Mouse (Mus musculus): ENCODE results near the gene Pygo2. TPM values are rescaled to one million over a fixed set of nuclear protein-coding genes. Genes with fewer than 3 reads are reported as not detected.

The Pygo2 gene
- polyA plus RNA-seq, 1 experiment from 2014 or later, result 35.1 TPM

- Histone ChIP-seq H3K27ac (peak overlapping the region; percentile 98), H3K4me3 (replicated peaks) (peak overlapping the region; percentile 64), H3K27me3 (replicated peaks) (no peaks in the 10 kb centered on the region), H3K4me1 (peaks cover 21% of the 10 kb centered on the region), H3K9ac (no peak overlapping the region), H3K4me2 (peak overlapping the region; percentile 95), H3K9me3 (no peaks in the 10 kb centered on the region), H3K36me3 (no peaks in the 10 kb centered on the region)
- WGBS, result 4% methylated on average over 10 of the region's 10 CpGs
- ATAC-seq (ENCODE audit: insufficient read depth, low FRiP score, low read depth), result no peak
Measured at GRCm38 (mm10) chr3:89395419-89395805, 34.6 kb upstream of the Pygo2 start.

GRCm38 (mm10) chr3:89395806-89396653 is 34.0 kb upstream of the Pygo2 start:
- peaks cover 15% of the 10 kb centered on the region for H3K4me1 ChIP-seq
- WGBS, result under 1% methylated on average over 44 of the region's 44 CpGs

GRCm38 (mm10) chr3:89396654-89397005 is 33.4 kb upstream of the Pygo2 start:
- Histone ChIP-seq H3K9ac (no peak overlapping the region), H3K27me3 (replicated peaks) (no peaks in the 10 kb centered on the region), H3K36me3 (no peaks in the 10 kb centered on the region), H3K27ac (no peak overlapping the region), H3K4me1 (peaks cover 13% of the 10 kb centered on the region; the same call in 1 of the 2 replicates), H3K9me3 (no peaks in the 10 kb centered on the region), H3K4me3 (replicated peaks) (peak overlapping the region; percentile 64), H3K4me2 (peak overlapping the region; percentile 95)
- no peak for ATAC-seq (ENCODE audit: insufficient read depth, low FRiP score, low read depth)
- 2% methylated on average over 4 of the region's 4 CpGs for WGBS

More at GRCm38 (mm10) chr3:89395806-89396653, 34.0 kb upstream of the Pygo2 start:
- Histone ChIP-seq H3K4me2 (peak overlapping the region; percentile 95), H3K9me3 (no peaks in the 10 kb centered on the region), H3K4me3 (replicated peaks) (peak overlapping the region; percentile 64), H3K9ac (peak overlapping the region; percentile 21; the same call in 1 of the 2 replicates), H3K27me3 (replicated peaks) (no peaks in the 10 kb centered on the region), H3K36me3 (no peaks in the 10 kb centered on the region), H3K27ac (peak overlapping the region; percentile 98; the same call in 1 of the 2 replicates)
- ATAC-seq (ENCODE audit: insufficient read depth, low FRiP score, low read depth), result no peak

GRCm38 (mm10) chr3:89401329-89401728 is 28.7 kb upstream of the Pygo2 start:
- Histone ChIP-seq H3K27me3 (replicated peaks) (no peaks in the 10 kb centered on the region), H3K36me3 (peaks cover 18% of the 10 kb centered on the region), H3K27ac (no peak overlapping the region), H3K9me3 (no peaks in the 10 kb centered on the region), H3K4me3 (replicated peaks) (no peak overlapping the region), H3K4me1 (0 out of 2 replicates have a peak, but pooled peaks cover 6% of the 10 kb centered on the region), H3K4me2 (no peak overlapping the region), H3K9ac (no peak overlapping the region)
- no peak for ATAC-seq (ENCODE audit: insufficient read depth, low FRiP score, low read depth)
- 90% methylated on average over 7 of the region's 7 CpGs for WGBS

GRCm38 (mm10) chr3:89402693-89403092 is 27.3 kb upstream of the Pygo2 start, which contains the start of gene Lenep:
Gene Lenep, minus strand, starts transcription at chr3:89402793.
- H3K36me3 ChIP-seq, result peaks cover 18% of the 10 kb centered on the region
- no peak within 1 kb of the TSS for H3K4me3 ChIP-seq (replicated peaks)
- H3K4me1 ChIP-seq, result no peaks in the 10 kb centered on the region
- no peak for ATAC-seq (ENCODE audit: insufficient read depth, low FRiP score, low read depth)
- no peak within 1 kb of the TSS for H3K4me2 ChIP-seq
- no peak within 1 kb of the TSS for H3K9ac ChIP-seq
- no peaks in the 10 kb centered on the region for H3K9me3 ChIP-seq
- H3K27ac ChIP-seq, result no peak within 1 kb of the TSS
- H3K27me3 ChIP-seq (replicated peaks), result no peaks in the 10 kb centered on the region
- WGBS, result 78% methylated on average over 5 of the region's 5 CpGs

- Histone ChIP-seq H3K9me3 (no peaks in the 10 kb centered on the region), H3K4me2 (no peak overlapping the region), H3K27ac (no peak overlapping the region), H3K4me1 (peaks cover 5% of the 10 kb centered on the region; the same call in 1 of the 2 replicates), H3K36me3 (peaks cover 21% of the 10 kb centered on the region), H3K9ac (no peak overlapping the region), H3K4me3 (replicated peaks) (no peak overlapping the region), H3K27me3 (replicated peaks) (no peaks in the 10 kb centered on the region)
- WGBS, result 87% methylated on average over 6 of the region's 6 CpGs
- no peak for ATAC-seq (ENCODE audit: insufficient read depth, low FRiP score, low read depth)
Measured at GRCm38 (mm10) chr3:89406887-89407286, 23.1 kb upstream of the Pygo2 start.

GRCm38 (mm10) chr3:89408448-89408847 is 21.6 kb upstream of the Pygo2 start:
- Histone ChIP-seq H3K9me3 (no peaks in the 10 kb centered on the region), H3K36me3 (peaks cover 11% of the 10 kb centered on the region), H3K27ac (no peak overlapping the region), H3K4me1 (peaks cover 5% of the 10 kb centered on the region; the same call in 1 of the 2 replicates), H3K4me2 (no peak overlapping the region), H3K4me3 (replicated peaks) (no peak overlapping the region), H3K27me3 (replicated peaks) (no peaks in the 10 kb centered on the region), H3K9ac (no peak overlapping the region)
- WGBS, result 62% methylated on average over 16 of the region's 16 CpGs
- no peak for ATAC-seq (ENCODE audit: insufficient read depth, low FRiP score, low read depth)

- Histone ChIP-seq H3K4me1 (peaks cover 5% of the 10 kb centered on the region; the same call in 1 of the 2 replicates), H3K27ac (no peak overlapping the region), H3K27me3 (replicated peaks) (no peaks in the 10 kb centered on the region), H3K36me3 (peaks cover 9% of the 10 kb centered on the region), H3K4me3 (replicated peaks) (no peak overlapping the region), H3K9me3 (no peaks in the 10 kb centered on the region), H3K4me2 (no peak overlapping the region), H3K9ac (no peak overlapping the region)
- ATAC-seq (ENCODE audit: insufficient read depth, low FRiP score, low read depth), result no peak
- 89% methylated on average over 3 of the region's 3 CpGs for WGBS
Measured at GRCm38 (mm10) chr3:89409701-89410100, 20.3 kb upstream of the Pygo2 start.

GRCm38 (mm10) chr3:89410864-89411263 is 19.1 kb upstream of the Pygo2 start:
- 78% methylated on average over 10 of the region's 10 CpGs for WGBS
- peak overlapping the region; percentile 24; the same call in 1 of the 2 replicates for H3K9ac ChIP-seq
- peak overlapping the region; percentile 52 for H3K4me3 ChIP-seq (replicated peaks)
- H3K27ac ChIP-seq, result no peak overlapping the region
- peak overlapping the region; percentile 52 for H3K4me2 ChIP-seq
- peaks cover 20% of the 10 kb centered on the region for H3K36me3 ChIP-seq
- no peak for ATAC-seq (ENCODE audit: insufficient read depth, low FRiP score, low read depth)
- no peaks in the 10 kb centered on the region for H3K9me3 ChIP-seq
- peaks cover 5% of the 10 kb centered on the region; the same call in 1 of the 2 replicates for H3K4me1 ChIP-seq
- no peaks in the 10 kb centered on the region for H3K27me3 ChIP-seq (replicated peaks)

- H3K9ac ChIP-seq, result peak within 1 kb of the TSS; percentile 24; the same call in 1 of the 2 replicates
Measured at GRCm38 (mm10) chr3:89411490-89412393, 18.3 kb upstream of the Pygo2 start, which contains the start of gene Flad1. Gene Flad1, minus strand, starts transcription at chr3:89411870.

GRCm38 (mm10) chr3:89416158-89416557 is 13.9 kb upstream of the Pygo2 start:
- peaks cover 23% of the 10 kb centered on the region for H3K36me3 ChIP-seq
- H3K4me1 ChIP-seq, result peaks cover 19% of the 10 kb centered on the region
- H3K4me3 ChIP-seq (replicated peaks), result no peak overlapping the region
- H3K27ac ChIP-seq, result no peak overlapping the region
- no peaks in the 10 kb centered on the region for H3K27me3 ChIP-seq (replicated peaks)
- H3K9me3 ChIP-seq, result no peaks in the 10 kb centered on the region
- H3K4me2 ChIP-seq, result peak overlapping the region; percentile 65; the same call in 1 of the 2 replicates
- no peak for ATAC-seq (ENCODE audit: insufficient read depth, low FRiP score, low read depth)
- WGBS, result 91% methylated on average over 8 of the region's 8 CpGs
- no peak overlapping the region for H3K9ac ChIP-seq

More at GRCm38 (mm10) chr3:89411490-89412393, 18.3 kb upstream of the Pygo2 start, which contains the start of gene Flad1:
- Histone ChIP-seq H3K27me3 (replicated peaks) (no peaks in the 10 kb centered on the region), H3K27ac (0 out of 2 replicates have a peak within 1 kb of the TSS, but pooled peaks have one; percentile 13), H3K9me3 (no peaks in the 10 kb centered on the region), H3K4me1 (peaks cover 5% of the 10 kb centered on the region; the same call in 1 of the 2 replicates), H3K36me3 (peaks cover 26% of the 10 kb centered on the region), H3K4me2 (peak within 1 kb of the TSS; percentile 52), H3K4me3 (replicated peaks) (peak within 1 kb of the TSS; percentile 52)
- 5% methylated on average over 28 of the region's 28 CpGs for WGBS
- ATAC-seq (ENCODE audit: insufficient read depth, low FRiP score, low read depth), result peak; percentile 100

Data from stomach, embryonic 15.5 days (tissue).